Mouse (Mus musculus) cerebellum, postnatal 4 days (tissue): ENCODE results near the gene Gm20388.
"Not testable (repeated sequence)": the region's sequence is repeated elsewhere in the genome, so short reads cannot be mapped to it uniquely, and the experiment has no call there.

Experiments
- DNase-seq, 2 experiments: peaks; one replicate each; pipeline ENCODE4 v3.0.0; 2022; ENCODE audit warnings: low spot score in 2 of 2, mixed read lengths in 1 of 2

The Gm20388 gene

GRCm38 (mm10) chr8:123630841-123631251, 3720.2 kb downstream of the Gm20388 start:
- DNase-seq, result no peak

GRCm38 (mm10) chr8:123631746-123632145, 3721.1 kb downstream of the Gm20388 start:
- DNase-seq, result not testable (repeated sequence)

- no peak for DNase-seq
Measured at GRCm38 (mm10) chr8:123632257-123632656, 3721.6 kb downstream of the Gm20388 start.

GRCm38 (mm10) chr8:123633801-123634200, 3723.2 kb downstream of the Gm20388 start:
- no peak for DNase-seq

GRCm38 (mm10) chr8:123634395-123635131, 3723.9 kb downstream of the Gm20388 start:
- DNase-seq, result no peak

GRCm38 (mm10) chr8:123635671-123636070, 3725.0 kb downstream of the Gm20388 start:
- DNase-seq, result no peak

- DNase-seq, result peak in 1 of 2 experiments; percentile 67
Measured at GRCm38 (mm10) chr8:123643330-123644051, 3732.8 kb downstream of the Gm20388 start.

GRCm38 (mm10) chr8:123645229-123645628, 3734.6 kb downstream of the Gm20388 start:
- no peak for DNase-seq

GRCm38 (mm10) chr8:123648245-123649170, 3737.9 kb downstream of the Gm20388 start:
- DNase-seq, result no peak

- DNase-seq, result no peak
Measured at GRCm38 (mm10) chr8:123649483-123649882, 3738.8 kb downstream of the Gm20388 start.

GRCm38 (mm10) chr8:123651390-123652098, 3740.9 kb downstream of the Gm20388 start:
- DNase-seq, result no peak

GRCm38 (mm10) chr8:123652641-123653040, 3742.0 kb downstream of the Gm20388 start:
- no peak for DNase-seq

- peak; percentile 89 to 97 for DNase-seq
Measured at GRCm38 (mm10) chr8:123653308-123653993, 3742.8 kb downstream of the Gm20388 start, which contains the start of gene Rhou. Gene Rhou, plus strand, starts transcription at chr8:123653929.

GRCm38 (mm10) chr8:123653994-123654569, 3743.4 kb downstream of the Gm20388 start:
- peak in 1 of 2 experiments; percentile 60 for DNase-seq

- no peak for DNase-seq
Measured at GRCm38 (mm10) chr8:123654763-123655162, 3744.1 kb downstream of the Gm20388 start.

- DNase-seq, result no peak
Measured at GRCm38 (mm10) chr8:123655351-123655779, 3744.7 kb downstream of the Gm20388 start.

- DNase-seq, result no peak
Measured at GRCm38 (mm10) chr8:123657826-123658225, 3747.2 kb downstream of the Gm20388 start.

GRCm38 (mm10) chr8:123659469-123660057, 3748.9 kb downstream of the Gm20388 start:
- no peak for DNase-seq

GRCm38 (mm10) chr8:123661515-123661914, 3750.9 kb downstream of the Gm20388 start:
- no peak for DNase-seq

- no peak for DNase-seq
Measured at GRCm38 (mm10) chr8:123665580-123665979, 3754.9 kb downstream of the Gm20388 start.
